Mouse (Mus musculus) lung, postnatal 36 days (tissue): ENCODE measurements around the gene Itpka.
"Not testable (repeated sequence)": the region's sequence is repeated elsewhere in the genome, so short reads cannot be mapped to it uniquely, and the experiment has no call there.

ENCODE experiments used
- DNase-seq: peaks from one replicate; pipeline ENCODE4 v3.0.0; 2022; ENCODE audit warnings: mixed read lengths

The Itpka gene

DNA sequence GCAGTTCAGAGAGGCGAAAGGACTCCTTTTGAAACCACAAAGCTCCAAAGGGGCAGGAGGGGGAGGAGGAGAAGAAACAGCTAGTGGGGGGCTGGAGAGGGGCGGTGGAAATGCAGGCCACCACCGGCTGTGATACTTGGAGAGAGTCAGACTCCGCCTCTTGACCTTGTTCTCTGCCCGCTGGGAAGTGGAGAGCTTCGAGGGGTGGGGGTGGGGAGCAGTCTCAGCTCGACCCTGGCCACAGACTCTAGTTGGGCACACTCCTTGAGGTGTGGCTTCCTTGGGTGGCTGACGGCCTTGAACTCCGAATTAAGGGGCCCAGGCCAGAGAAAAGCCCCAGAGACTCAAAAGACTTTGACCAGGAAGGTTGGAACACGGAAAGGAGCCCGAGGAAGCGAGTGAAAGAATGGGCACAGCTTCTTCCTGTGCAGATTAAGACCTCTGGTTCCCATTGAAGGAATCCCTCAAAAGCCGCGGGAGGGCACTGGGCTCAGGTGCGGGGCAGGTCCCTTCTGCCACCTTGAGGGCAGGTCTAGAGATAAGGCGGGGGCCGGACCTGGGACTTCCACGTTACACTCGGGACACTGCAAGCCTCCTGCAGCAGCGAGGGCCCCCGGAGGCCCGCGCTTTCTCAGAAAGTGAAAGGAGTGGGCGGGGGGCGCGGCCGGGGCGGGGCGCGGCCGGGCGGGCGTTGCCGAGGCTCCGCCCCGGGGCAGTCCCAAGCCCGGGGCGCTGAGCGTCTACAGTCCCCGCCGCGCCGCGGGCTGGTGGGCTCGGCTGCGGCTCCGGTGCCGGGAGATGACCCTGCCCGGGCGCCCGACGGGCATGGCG is at the start of gene Itpka:
Itpka (plus strand) TSS at position 757 of the 831 bp plus-strand sequence.
- peak; percentile 58 for DNase-seq

GRCm38 (mm10) chr2:119694826-119695225 is 47.3 kb upstream of the Itpka start:
- no peak for DNase-seq

DNA sequence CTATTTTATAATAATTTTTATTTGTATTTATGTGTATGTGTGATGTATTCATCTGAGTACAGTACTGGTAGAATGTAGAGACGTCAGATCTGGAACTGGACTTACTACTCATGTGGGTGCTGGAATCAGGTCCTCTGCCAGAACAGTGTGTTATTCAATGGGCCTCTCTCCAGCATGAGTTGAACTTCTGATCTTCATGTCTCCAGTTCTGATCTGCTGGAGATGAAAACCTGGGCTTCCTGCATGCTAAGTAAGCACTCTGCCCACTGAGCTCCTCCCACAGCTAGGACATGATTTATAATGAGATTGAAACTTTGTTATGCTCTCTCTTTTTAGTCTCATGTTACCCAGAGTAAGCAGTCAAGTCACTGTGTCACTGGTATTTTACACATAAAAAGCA is 46.0 kb upstream of the Itpka start:
- no peak for DNase-seq

DNA sequence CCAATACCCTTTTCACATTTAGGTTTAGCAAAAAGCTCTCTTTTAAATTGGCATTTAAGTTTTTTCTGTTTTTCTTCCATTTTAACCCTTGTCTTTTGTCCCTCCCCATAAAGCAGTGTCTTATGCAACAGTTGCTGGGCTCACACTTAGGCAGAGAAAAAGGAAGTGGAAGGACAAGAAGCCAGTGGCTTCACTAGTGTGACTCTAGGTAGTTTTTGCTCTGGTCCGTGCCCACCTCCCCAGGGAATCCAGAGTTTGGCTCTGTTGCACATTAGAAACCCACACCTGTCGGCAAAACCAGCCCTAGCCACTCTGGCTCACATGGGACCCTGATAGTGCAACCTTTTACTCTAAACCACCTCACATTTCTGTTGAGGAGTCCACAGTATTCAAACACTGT is 43.7 kb upstream of the Itpka start:
- peak; percentile 10 for DNase-seq

DNA sequence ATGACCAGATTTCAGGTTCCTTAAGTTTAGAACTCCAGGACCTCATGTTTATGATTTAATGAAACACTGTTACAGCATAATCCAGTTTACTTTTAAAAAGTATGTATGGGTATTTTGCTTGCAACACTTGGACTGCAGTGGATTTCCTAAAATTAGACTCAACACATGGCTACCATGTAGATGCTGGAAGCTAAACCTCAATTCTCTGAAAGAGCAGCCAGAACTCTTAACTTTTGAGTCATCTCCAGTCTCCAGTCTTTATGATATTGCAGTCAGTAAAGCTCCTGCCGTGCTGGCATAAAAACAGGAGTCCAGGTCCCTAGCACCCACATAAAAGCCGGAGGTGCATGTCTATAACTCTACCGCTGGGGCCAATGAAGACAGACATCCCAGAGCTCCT is 42.2 kb upstream of the Itpka start:
- DNase-seq = no peak

GRCm38 (mm10) chr2:119703171-119703570 is 39.0 kb upstream of the Itpka start:
- DNase-seq = no peak

DNA sequence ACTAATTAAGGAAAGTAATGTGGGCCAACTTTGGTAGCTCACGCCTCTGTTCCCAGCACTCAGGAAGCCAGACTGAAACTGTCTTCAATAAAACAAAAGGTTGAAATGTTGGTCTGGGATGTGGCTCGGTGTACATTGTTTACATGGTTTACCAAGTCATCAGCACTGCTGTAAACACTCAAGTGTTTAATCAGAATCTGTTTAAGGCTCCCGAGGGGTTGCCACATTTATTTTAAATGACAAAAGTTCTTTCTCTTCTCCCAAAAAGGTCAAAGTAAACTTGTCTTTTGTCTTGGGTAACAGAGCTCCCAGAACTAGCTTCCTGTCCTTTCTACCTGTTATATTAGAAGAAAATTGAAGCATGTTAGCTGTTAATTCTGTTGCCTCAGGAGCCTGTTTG is 34.5 kb upstream of the Itpka start:
- DNase-seq = no peak

GRCm38 (mm10) chr2:119710011-119710410 is 32.1 kb upstream of the Itpka start:
- no peak for DNase-seq

DNA sequence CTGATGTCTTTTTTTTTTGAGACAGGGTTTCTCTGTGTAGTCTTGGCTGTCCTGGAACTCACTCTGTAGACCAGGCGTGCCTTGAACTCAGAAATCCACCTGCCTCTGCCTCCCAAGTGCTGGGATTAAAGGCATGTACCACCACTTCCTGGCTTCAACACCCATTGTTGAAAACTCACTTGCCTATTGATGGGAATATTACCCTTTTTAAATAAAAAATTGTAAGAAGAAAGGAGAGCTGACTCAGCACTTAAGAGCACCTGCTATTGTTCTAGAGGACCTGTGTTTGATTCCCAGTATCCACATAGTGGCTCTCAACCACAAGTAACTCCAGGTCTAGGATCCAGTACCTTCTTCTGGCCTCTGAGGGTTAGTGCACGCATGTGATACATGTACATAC is 26.3 kb upstream of the Itpka start:
- not testable (repeated sequence) for DNase-seq

- DNase-seq = no peak
Observed at GRCm38 (mm10) chr2:119721070-119721469, 21.1 kb upstream of the Itpka start.

- DNase-seq = no peak
Observed at GRCm38 (mm10) chr2:119727762-119728416, 14.2 kb upstream of the Itpka start.

GRCm38 (mm10) chr2:119730735-119731134 is 11.4 kb upstream of the Itpka start:
- DNase-seq = no peak

DNA sequence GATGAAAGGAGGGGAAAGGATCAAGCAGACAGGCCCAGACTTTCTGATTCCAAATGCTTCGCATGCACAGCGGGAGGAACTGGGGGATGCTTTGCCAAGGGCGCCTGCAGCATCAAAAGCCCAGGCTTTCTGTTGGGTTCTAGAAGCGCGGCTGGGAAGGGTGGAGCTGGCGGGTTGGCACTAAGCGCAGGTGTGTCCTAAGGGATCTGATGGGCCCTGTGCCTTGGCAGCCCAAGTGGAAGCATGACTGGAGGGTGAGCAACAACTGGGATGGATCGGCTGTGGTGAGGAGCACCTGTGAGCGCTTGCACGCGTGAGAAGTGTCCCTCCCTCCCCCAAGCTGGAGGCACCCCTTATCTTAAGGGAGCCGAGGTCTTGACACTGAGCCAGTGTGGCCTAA is 5.0 kb upstream of the Itpka start:
- no peak for DNase-seq

- DNase-seq = peak; percentile 6
Observed at GRCm38 (mm10) chr2:119740567-119740966, 1.6 kb upstream of the Itpka start.

GRCm38 (mm10) chr2:119742461-119743175 is 481 bp downstream of the Itpka start:
- peak; percentile 40 for DNase-seq

DNA sequence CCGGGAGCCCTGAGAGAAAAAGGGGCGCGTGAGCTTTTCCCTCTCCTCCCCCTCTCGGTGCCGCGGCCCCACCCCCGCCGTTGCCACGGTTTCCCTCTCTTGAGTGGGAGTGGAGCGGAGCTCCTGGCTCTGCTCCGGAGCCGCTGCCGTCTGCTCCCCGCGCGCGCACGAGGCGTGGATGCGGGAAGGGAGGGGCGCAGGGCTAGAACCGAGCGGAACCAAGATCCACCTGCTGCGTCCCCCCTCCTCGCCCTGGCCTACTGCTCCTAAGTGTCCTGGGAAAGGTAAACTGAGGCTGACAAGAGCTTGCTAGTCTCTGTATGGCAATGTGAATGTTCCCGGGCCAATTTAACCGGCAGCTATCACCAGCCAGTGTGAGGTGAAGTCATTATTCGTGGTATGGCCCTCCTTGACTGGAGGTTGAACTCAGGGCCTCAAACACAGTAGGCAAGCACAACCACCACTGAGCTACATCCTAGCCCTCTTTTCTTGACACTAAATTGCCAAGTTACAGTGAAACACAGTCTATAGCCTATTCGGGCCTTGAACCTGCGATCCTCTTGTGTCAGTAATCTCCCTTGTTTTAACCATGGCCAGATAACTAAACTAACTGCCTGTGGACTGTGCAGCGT is 1.2 kb downstream of the Itpka start:
- DNase-seq = peak; percentile 10

- peak; percentile 65 for DNase-seq
Observed at GRCm38 (mm10) chr2:119743808-119744162, 1.6 kb downstream of the Itpka start.

DNA sequence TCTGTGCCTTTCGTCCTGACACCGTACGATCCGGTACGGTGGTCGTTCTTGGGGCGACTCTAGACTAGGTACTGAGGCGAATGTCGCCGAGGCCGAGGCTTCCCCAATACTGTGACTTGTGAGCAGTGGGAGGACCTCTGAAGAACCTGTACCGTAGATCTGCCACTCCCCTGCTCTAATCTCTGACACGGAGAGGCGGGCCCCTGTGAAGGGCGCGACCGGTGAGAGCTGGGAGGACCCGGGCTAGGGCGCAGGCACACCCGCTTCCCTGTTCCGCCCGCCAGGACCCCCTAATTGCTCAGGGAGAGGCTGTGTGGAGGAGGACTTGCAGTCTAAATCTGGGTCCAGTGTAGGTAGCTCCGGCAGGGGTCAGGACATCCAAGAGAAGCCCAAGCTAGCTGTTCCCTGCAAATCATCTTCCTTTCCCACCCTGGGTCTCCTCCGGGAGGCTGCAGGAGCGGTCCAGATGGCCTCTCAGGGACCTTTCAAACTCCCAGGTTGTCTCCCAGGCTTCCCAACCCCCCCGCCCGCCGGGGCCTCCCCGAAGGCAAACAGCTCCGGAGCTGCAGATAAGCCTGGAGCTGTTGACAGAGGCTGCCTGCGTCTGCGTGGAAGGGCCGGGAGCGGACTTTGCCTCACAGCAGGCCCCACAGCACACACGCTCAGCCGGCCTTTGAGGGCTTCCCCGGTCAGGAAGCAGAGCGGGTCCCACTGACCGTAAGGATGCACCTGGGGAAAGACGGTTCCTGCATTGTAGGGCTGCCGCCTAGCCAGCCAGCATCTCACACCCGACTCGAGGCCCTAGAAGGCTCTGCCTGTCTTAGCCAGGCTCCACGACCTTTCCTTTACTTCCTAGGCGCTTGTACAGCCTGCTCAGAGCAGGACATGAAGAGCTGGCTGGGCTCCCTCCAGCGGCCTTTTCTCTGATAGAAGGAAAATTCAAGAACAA is 2.3 kb downstream of the Itpka start:
- peak; percentile 70 for DNase-seq

DNA sequence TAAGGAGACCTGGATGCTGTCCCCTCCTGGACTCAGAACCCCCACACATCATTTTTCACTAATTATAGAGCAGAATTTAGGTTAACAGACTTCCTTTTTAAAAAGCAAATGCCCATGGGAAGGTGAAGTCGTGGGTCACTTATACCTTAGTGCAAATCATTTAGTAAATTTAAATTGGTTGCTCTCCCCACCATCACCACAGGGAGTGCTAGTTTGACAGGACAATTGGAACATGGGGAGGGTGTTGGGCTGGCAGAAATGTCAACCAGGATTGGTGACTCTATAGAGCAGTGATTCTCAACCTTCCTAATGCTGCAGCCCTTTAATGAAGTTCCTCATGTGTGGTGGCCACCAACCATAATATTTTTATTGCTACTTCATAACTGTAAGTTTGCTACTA is 3.1 kb downstream of the Itpka start:
- peak; percentile 69 for DNase-seq

- DNase-seq = no peak
Observed at GRCm38 (mm10) chr2:119747554-119747953, 5.4 kb downstream of the Itpka start.

DNA sequence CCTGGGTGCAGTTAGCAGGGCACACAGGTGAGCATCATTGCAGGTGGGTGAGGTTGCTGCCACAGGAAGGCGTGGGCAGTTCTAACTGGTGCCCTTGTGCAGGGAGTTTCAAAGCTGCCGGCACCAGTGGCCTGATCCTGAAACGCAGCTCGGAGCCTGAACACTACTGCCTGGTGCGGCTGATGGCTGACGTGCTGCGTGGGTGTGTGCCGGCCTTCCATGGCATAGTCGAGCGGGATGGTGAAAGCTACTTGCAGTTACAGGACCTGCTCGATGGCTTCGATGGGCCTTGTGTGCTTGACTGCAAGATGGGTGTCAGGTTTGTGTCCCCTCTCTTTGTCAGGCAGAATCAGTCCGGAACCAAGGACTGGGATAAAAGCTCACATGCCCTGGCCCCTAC is 7.1 kb downstream of the Itpka start:
- DNase-seq = no peak

DNA sequence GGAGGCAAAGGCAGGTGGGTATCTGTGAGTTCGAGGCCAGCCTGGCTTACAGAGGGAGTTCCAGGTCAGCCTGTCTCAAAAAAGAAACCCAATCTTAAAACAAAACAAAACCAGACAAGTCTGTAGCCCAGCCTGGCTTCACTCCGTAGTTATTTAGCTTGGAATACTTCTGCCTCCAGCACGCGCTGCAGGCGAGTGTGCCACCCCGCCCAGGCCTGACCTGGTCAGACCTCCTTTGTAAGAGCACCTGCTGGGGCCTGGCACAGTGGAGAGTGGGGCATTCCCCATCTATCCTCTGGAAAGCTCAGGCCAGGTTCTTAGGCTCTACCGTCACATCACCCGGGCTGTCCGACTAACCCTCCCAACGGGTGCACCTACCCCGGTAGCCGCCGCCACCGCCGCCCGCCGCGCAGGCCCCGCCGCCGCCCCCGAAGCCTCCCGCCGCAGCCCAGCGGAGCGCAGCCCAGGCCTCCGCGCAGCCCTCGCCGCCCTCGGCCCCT is 15.5 kb downstream of the Itpka start:
- DNase-seq = peak; percentile 24
